Mouse (Mus musculus) layer of hippocampus, adult 9-11 months (tissue): ENCODE results near the gene Cidec.

ENCODE experiments used
- DNase-seq: peaks from one replicate; pipeline ENCODE4 v3.0.0; 2022

Gene Cidec

DNA sequence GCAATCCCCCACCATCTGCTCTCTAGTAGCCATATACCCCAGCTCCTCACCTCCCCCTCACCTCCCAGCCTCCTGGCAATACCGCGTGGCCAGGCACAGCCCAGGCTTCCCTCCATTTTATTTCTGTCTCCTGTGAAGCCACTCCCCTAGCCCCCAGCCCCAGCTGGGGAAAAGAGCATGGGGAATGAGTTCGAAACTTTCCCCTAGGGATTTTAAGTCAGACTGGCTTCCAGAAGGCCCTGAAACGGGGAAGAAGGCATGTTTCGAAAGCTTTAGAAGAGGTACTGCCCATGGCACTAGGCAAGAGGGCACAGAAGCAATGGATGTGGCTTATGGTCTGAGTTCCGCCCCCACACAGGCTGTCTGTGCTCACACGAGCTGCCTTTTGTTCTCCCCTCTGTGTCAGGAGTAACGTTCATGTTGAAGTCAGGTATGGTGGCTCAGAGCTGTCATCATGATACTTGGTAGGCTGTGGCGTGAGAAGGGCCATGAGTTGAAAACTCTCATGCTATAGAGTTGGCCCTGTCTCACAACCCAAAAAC, at the start of gene Cidec:
Cidec (minus strand) TSS at position 97 of the 542 bp plus-strand sequence.
- DNase-seq, result no peak

DNA sequence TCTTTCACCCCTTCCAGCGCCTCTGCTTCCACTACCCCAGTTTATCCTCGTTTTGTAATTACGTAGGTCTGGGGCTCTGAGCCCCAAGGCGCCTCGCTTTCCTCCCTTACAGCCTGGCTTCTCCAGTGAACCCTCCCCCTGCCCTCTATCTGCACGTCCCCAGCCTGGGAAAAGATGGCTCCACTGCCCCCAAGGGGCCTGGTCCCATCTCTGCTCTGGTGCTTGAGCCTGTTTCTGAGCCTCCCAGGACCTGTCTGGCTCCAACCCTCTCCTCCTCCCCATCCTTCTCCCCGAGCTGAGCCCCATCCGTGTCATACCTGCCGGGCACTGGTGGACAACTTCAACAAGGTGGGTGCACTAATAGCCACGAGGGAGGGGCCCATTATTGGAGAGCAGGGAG, 48.2 kb upstream of the Cidec start:
- DNase-seq, result no peak

DNA sequence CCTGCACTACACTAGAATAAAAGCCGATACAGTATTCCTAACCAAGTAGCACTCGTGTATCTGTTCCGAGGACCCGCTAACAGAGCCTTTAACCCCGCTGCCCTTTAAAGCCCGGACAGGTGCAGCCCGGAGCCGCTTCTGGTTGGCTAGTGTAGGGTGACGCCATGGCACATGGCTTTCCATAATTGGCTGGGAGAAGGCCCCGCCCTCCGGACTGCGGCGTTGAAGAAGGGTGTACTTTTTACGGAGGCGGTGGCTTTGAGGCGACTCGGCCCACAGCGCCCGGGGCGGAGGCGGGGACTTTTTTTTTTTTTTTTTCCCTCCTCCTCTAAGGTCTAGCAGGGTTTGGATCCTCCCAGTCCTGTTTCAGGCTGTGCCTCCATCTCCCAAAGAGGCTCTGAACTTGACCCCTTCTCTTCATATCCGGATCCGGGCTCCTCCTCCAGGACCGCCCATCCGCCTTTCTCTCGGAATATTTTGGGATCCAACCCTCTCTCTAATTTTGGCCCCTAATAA, 47.6 kb upstream of the Cidec start, which contains the start of gene Creld1:
Creld1 (plus strand) TSS at position 198 of the 516 bp plus-strand sequence.
- DNase-seq, result peak; percentile 97

DNA sequence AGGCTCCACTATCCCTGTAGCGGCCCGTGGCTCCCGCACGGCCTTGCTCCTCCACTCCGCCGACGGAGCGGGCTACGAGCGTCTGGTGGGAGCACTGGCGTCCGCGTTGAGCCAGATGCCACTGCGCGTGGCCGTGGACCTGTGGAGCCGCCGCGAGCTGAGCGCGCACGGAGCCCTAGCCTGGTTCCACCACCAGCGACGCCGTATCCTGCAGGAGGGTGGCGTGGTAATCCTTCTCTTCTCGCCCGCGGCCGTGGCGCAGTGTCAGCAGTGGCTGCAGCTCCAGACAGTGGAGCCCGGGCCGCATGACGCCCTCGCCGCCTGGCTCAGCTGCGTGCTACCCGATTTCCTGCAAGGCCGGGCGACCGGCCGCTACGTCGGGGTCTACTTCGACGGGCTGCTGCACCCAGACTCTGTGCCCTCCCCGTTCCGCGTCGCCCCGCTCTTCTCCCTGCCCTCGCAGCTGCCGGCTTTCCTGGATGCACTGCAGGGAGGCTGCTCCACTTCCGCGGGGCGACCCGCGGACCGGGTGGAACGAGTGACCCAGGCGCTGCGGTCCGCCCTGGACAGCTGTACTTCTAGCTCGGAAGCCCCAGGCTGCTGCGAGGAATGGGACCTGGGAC, 47.0 kb upstream of the Cidec start:
- DNase-seq, result peak; percentile 46

DNA sequence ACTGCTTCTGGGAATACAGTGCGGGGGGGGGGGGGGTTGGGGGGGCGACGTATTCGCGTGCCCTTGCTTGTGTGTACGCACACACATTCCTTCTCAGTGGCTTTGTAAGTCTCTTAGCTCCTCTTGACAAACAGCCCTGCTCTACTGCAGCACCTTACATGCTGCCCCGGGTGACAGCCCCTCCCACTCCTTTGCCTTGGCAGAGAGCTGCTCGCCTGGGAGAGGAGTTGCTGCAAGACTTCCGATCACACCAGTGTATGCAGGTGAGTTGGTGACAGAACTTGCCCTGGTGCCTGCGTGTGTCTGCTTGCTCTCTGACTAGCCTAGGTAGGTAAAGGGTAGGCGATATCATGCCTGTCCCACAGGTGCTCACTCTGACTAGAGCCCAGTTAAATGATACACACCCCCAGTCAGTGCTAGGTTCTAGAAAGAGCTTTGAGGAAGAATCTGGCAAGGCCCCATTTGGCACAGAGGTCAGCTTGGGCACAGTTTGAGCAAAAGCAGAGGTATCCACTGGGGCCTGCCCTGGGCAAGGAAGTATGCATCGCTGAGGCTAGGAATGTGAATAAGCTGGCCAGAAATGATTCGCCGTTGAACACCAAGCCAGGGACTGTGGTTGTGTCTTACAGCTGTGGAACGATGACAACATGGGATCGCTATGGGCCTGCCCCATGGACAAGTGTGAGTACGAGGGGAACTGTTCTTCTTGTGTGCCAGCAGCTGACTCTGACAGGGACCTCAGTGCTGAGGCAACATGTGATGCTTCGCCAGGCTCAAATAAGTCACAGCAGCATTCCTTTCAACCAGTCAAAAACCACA, 45.2 kb upstream of the Cidec start:
- DNase-seq, result no peak

DNA sequence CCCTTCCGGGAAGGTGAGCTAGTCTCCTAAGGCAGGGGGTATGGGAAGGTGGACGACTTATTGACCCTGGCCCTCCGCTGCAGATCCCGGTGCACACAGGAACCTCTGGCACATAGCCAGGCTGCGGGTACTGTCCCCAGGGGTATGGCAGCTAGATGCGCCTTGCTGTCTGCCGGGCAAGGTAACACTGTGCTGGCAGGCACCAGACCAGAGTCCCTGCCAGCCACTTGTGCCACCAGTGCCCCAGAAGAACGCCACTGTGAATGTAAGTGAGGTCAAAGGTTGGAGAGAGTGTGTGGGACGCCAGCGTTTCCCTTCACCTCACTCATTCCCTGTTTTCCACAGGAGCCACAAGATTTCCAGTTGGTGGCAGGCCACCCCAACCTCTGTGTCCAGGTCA, 43.3 kb upstream of the Cidec start:
- DNase-seq, result no peak

DNA sequence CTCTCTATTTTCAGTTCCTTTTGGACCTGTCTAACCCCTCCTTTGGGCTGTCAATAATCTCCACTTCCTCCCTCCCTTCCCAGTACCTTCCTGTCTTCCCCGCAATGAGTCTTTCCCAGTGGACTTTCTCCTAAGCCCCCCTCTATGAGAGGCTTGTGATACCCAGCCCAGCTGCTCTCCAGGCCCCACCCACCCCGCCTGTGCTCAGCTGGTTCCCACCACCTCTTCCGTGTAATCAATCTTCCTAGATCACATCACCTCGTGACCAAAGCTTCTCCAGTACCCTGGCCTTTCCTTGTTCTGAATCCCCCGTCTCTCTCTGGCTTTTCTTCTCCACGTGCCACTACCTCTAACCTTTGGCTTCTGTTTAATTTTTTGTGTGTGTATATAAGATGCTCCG, 41.8 kb upstream of the Cidec start:
- no peak for DNase-seq

DNA sequence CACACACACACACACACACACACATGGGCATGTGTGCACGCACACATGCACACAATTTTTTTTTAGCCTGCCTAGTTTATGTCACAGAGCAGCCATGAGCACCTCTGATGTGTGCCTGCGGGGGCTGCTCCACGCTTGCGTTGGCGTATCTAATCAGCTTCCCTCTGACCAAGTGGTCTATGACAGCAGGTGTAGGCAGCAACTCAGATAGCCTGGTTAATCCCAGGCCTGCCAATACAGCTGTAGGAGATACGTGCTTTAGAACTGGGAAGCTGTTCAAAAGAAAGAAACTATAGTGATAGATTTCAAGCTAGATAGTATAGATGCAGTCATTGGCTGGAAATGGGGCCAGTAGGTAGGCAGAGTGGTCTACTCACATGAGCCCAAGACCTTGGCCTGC, 38.2 kb upstream of the Cidec start:
- DNase-seq, result no peak

DNA sequence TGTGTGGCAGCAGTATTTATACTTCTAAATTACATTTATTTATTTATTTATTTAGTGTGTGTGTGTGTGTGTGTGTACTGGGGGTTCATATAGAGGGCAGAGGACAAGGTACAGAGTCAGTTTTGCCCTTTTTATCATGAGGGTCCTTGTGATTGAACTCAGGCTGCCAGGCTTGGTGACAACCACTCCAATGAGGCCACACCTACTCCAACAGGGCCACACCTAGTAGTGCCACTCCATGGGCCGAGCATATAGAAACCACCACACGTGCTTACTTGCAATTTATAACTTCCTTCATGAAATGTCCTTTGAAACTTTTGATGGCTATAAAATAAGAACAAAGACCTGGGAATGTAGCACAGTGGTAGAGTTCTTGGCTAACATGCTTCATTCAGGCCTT, 37.7 kb upstream of the Cidec start:
- no peak for DNase-seq

DNA sequence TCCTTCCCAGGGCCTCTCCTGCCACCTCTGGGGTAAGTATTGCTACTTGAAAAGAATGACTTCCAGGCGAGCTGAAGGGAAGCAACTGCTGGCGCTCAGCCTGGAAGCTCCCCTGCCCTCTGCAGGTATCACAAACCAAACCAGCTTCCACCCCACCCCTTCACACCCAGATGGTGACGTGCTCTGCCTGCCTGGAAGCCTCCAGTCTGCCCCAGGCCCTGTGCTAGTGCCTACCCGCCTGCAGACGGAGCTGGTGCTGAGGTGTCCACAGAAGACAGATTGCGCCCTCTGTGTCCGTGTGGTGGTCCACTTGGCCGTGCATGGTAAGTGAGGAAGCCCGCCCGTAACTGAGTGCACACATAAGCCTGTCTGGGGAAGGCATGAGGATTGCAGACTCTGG, 36.5 kb upstream of the Cidec start:
- DNase-seq, result no peak

DNA sequence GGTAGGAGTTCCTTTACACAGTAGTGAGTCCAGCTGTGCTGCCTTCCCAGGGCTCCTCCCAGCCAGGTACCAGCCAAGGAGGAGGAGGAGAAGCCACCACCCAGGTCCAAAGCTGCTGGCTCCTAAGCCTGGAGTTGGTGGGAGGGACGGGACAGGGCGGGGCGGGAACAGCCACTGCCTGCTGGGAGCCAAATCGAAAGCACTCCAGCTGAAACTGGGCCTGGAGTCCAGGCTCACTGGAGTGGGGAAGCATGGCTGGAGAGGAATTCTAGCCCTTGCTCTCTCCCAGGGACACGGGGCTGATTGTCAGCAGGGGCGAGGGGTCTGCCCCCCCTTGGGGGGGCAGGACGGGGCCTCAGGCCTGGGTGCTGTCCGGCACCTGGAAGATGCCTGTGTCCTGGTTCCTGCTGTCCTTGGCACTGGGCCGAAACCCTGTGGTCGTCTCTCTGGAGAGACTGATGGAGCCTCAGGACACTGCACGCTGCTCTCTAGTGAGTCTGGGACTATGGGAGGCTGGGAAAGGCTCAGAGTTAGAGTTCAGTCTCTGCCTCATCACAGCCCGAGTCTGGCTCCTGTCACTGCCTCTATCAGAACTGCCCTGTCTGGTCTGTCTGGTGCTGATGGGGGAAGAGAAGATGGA, 35.9 kb upstream of the Cidec start, which contains the start of gene Il17rc:
Il17rc (plus strand) TSS at position 131 of the 640 bp plus-strand sequence.
- DNase-seq, result no peak

DNA sequence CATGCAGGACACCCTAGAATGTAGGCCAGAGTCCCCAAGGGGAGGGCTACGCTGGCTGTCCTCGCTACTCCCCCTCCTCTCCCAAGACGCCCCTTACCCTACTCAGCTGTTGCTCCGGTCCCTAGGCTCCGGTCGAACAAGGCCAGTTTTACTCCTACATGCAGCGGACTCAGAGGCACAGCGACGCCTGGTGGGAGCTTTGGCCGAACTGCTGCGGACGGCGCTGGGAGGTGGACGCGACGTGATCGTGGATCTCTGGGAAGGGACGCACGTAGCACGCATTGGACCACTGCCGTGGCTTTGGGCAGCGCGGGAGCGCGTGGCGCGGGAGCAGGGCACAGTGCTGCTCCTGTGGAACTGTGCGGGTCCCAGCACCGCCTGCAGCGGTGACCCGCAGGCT, 33.9 kb upstream of the Cidec start:
- DNase-seq, result peak; percentile 64

DNA sequence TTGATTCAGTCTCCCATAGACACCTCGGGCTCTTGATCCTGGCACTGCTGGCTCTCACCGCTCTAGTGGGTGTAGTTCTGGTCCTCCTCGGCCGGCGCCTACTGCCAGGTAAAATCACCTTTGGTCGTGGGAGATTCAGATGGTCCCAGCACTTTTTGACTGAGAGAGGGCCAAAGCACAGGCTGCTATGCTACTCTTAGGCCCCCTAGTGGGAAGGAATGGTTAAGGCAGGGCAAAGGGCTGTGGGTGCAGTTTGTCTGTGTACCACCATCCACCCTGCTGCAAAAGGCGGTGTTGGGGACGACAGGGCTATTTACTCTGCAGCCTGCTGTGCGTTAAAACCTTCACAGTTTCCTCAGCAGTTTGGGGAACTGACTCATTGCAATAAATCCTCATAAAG, 33.5 kb upstream of the Cidec start:
- DNase-seq, result peak; percentile 69

DNA sequence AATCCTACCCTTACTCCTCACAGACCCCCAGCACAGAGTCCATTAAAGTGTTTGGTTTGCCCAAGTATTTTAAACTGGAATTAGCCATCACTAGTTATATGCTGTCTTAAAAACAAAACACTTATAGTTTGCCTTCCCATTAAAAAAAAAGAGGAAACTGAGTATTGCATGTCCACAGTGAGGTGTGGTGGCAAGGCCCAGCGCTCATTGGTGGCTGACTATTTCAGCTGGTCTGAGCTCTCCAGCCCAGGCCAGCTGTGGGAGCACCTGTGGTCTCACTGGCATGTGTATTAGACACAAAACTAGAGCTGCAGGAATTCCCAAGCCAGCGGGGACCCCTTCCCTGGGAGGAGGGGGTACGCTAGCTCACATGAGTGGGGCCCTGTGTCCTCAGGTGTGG, 33.0 kb upstream of the Cidec start:
- no peak for DNase-seq

DNA sequence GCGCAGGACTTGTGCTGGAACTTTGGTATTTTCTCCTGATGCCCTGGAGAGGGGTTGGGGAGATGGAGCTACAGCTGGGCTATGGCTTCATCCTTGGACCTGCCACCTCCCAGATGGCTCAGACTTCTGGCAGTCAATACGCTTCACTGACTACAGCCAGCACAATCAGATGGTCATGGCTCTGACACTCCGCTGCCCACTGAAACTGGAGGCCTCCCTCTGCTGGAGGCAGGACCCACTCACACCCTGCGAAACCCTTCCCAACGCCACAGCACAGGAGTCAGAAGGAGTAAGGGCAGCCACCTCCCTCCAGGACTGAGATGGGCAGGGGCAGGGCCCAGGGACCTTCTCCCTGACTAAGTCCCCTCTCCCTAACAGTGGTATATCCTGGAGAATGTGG, 30.0 kb upstream of the Cidec start:
- no peak for DNase-seq

DNA sequence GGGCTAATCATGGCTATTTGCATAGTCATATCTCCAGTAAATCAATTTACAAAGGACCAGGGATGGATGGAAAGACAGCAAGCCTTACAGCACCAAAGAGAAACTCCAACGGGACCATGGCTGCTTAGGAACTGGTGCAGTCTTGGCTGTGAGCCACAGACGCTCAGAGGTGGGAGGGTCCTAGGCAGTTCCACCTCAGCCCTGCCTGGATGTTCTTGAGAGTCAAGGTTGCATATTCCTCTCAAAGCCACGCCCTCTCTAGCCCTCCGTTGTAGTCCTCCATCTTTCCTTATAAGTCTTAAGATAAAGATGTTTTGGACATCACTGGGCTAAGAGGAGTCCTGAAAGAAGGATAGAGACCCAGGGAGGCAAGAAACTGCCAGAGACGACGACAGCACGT, 28.5 kb upstream of the Cidec start:
- DNase-seq, result no peak

DNA sequence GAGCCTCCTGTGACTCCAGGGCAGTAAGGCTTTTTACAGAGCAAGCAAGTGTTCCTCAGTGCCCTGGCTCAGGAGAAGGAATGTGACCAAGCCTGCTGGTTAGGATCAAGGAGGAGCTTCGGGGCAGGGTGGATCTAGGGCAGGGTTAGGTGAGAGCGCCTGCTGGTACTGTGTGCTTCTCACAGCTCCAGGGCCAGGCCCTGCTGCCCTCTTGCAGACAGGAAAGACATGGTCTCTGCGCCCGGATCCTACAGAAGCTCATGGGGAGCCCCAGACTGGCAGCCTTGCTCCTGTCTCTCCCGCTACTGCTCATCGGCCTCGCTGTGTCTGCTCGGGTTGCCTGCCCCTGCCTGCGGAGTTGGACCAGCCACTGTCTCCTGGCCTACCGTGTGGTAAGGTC, 23.1 kb upstream of the Cidec start:
- no peak for DNase-seq

DNA sequence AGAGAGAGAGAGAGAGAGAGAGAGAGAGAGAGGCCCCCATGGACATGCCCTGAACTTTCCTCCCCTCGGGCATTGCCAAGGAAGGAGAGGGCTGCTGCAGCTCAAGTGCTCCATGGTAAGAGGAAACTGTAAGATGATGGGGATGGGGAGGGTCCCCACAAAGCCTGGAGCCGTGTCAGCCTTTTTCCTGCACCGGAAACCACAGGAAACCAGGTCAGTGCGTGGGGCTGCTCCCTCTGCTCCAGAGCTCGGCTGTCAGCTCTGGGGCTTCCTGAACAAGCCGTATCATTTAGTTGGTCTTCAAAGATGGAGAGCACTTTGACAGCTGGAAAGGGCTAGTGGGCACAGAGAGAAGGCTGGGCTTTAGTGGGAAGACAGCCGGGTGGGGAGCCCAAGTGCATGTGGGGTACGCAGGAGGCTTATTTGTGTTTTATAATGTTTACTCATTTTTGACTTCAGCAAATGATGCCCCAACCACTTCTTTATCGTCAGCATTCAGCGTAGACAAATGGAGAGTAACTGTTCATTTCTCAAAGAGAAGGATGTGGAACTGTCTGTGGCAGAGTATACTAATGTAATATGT, 22.5 kb upstream of the Cidec start, which contains the start of gene Il17re:
Il17re (plus strand) TSS at position 533 of the 583 bp plus-strand sequence.
- no peak for DNase-seq

DNA sequence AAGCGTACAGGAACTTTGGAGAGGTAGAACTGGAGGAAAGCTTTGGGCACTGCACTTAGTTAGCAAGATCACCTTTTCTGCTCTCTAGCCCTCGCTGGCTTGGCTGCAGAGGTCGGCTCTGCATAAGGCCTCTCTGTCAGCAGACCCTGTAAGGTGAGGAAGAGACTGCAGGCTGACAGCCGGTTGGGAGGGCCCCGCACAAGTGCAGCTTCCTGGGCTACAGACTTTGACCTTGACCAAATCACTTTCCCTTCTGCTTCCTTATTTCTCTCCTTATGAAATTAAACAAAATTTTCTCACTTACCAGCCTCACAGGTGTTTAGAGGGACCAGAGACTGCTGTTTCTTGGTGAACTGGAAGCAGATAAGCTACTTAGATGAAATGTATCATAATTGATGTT, 19.4 kb upstream of the Cidec start:
- no peak for DNase-seq

DNA sequence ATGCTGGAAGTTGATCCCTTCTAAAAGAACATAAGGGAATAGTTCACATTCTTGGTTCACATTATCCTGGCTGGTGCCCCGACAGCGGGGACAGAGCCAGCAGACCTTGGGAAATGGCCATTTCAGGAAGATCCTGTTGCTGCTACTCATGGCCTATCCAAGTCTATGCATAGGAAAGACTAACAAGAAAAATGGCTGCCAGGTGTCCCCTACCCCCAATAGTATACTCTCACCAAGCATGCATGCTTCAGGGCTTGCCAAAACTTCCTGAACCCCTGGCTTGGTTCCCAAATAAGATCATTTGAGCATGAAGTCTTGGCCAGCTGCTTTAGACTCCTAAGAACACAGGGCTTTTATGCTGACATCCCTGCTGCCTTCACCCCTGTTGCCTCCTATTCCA, 16.3 kb upstream of the Cidec start:
- DNase-seq, result no peak

DNA sequence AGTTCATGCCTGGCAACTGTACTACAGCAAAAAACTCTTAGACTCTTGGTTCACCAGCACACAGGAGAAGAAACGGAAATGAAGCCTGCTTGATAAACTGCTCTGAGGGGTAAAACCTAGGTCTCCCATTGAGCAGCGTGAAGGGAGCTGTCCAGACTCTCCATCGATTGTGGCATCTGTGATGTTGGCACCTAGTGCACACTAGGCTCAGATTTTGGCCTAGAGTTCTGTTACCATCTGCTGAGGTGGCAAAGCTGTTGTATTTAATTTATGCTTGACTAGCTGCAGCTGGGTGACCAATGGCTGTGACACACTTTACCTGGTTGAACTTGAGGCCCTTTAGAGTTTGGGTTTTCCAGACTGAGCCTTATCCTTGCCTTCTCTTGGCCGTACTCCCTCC, 12.1 kb upstream of the Cidec start:
- DNase-seq, result no peak

DNA sequence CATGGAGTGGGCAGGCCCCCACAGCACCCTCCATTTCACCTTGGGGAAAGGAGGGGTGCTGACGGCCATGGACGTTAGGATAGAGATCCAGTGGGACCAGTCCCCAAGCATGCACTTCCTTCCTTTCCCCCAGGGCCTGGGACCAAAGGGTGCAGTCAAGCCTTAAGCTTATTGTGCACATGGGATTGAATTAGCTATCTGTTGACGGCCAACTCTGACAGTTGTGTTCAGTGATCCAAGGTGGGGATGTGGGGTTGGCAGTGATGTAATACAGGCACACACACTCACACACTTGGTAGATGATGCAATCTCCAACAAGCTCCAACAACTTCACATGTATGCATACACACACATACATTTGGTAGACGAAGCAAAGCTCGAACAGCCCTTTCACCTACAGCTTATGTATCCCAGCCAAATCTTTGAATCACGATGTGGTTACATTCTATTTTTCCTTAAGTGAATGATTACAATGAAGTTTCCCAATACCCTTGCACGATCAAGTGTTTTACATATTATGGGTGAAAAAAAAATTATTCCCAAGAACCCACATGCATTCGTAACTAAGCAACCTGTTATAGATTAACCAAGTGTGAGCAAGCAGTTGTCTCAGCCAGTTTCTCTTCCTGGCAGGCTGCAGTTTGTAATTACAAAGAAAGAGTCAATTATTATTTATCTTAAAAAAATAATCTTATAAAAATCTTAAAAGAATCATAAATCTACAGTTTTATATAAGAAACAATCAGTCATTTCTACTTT, 8.8 kb upstream of the Cidec start:
- no peak for DNase-seq
